Mouse (Mus musculus) kidney, adult 18-20 months (tissue): ENCODE data around the gene Smim23.

Experiments used
- DNase-seq: peaks from one replicate; pipeline ENCODE4 v3.0.0; 2021

Gene Smim23

DNA sequence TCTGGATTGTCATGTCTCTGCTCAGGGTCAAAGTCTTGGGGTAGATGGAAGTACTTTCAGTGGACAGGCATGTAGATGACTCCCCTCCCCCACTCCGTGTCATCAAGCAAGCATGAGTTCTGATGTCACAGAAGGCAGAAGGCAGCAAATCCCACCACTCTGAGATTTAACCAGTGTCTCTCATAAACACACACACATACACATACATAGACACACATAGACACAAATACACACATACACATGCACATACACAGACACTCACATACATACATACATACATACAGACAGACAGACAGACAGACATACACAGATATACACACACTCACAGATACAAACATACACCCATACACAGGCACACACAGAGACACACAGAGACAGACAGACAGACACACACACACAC lies at the start of gene Smim23:
Gene Smim23 (minus strand): TSS at position 101 of the 400 bp plus-strand sequence.
- no peak for DNase-seq

DNA sequence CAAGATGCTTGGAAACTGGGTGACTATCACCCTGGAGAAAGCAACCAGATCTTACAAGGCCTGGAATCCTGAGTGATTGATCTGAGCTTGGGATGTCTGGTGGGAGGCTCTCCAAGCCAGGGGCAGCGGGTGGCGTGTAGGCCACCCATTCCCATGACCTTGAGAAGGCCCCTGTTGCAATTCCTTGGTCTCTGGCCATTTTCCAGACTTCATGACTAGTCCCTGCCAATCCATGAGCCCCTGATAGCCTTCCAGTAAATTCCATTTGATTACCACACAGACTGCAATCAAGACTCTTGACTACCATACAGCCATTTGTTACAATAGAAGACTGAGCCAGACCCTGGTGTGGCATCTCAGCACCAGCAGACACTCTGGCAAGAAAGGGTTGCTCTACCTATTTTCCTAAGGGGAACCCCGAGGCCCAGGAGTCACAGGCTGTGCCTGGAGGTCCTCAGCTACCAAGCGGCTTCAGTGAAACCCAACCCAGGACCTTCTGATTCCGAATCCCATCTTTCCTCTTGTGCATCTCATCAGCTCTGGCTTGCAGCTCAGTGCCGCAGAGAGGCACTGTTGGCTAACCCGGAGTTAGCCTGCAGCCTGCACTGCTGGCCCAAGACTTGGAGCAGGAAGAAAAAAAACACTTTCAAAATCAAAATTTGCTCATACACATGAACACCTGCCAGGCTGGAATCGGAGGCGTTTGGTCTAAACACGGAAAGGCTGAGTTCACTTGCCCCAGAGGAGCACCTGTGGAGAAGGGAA lies 44.4 kb upstream of the Smim23 start:
- no peak for DNase-seq

DNA sequence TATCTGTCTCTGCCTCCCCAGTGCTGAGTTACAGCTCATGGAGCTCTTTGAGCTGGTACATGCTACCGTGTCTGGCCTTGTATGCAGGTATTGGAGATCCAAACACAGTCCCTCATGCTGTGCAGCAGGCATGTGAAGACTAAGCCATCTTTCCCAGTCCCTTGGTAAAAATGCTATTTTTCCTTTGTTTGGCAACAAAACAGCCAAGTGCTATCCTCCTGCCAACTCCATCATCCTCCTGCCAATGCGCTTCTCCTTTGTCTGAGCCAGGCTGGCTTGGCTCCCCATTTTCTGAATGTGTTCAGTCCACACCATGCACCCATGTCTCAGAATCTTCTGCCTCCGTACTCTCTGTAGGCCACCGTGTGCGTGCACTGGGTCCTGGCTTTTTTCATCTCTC lies 40.2 kb upstream of the Smim23 start:
- DNase-seq: no peak

DNA sequence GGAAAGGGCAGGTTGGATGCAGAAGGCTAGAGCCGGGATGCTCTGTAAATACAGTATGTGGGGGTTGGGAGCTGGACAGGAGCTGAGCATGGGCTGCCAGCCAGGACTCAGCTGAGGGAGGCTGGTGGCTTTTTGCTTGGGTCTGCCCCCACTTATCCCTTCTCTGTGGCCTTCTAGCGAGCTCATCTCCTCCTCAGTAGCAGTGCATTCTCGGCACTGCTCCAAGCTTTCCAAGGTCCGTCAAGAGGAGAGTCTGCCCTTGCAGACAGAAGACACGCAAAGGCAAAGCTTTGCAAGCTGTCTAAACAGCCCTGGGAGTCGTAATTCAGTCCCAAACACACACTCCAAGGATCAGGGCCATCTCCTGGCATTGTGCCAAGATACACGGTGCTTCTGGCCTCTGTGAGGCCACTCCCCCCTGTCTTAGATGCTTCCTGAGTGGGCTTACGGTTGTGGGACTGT lies 33.0 kb upstream of the Smim23 start:
- DNase-seq: no peak

DNA sequence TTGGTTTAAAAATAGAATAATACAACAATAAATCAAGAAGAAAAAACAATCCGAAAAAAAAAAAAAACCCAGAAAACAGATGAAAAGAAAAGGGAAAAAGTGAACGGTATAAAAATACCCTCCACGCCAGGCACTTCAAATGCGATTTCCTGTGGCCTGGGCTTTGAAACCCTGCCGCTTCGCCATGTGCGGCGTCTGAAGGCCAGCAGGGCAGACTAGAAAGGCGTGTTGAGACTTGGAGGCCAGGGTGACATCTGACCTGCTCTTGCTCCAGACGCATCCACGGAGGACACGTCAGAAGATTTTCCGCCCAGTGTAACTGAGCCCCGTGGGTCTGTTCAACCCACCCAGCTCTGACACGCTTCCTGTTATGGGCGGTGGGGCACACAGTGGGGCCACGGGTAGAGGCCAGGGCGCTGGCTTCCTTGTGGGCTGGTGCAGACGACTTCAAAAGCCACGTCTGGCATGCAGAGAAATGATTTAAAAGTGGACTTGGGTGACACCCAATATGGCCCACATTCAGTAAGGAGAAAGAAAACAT lies 22.3 kb upstream of the Smim23 start:
- DNase-seq: no peak

DNA sequence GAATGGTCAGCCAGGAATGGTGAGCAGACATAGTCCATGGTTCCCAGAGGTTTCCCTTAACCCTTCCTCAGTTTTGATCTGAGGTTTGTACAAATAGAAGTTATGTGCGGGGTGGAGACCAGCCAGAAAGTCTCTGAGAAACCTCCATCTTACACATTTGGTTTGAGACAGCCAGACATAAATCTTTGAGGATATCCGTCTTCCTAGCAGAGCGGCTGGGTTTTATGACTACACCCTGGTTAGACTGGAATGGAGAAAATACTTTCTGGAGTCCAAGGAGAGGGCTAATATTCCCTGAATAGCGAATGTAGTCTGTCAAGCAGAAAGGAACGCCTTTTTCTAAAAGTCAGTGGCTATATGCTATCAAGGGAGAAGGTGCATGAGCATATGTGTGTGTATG lies 16.8 kb upstream of the Smim23 start:
- no peak for DNase-seq

DNA sequence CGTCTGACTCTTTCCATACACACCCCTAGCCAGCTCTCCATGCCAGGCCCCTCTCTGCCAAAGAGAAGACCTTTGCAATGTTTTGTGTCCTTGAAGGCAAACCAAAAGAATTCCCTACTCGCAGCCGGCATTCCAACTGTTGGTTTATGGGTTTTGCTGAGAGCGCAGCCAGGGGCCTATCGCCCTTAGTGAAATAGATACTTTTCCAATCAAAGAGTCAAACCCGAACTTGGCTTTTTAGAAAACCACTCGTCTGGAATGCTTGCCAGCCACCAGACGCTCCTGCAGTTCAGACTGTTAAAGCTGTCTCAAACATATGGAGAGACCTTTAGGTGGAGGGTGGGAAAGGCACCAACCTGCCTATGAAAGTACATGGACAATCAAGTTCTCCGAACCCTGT lies 15.9 kb upstream of the Smim23 start:
- no peak for DNase-seq

DNA sequence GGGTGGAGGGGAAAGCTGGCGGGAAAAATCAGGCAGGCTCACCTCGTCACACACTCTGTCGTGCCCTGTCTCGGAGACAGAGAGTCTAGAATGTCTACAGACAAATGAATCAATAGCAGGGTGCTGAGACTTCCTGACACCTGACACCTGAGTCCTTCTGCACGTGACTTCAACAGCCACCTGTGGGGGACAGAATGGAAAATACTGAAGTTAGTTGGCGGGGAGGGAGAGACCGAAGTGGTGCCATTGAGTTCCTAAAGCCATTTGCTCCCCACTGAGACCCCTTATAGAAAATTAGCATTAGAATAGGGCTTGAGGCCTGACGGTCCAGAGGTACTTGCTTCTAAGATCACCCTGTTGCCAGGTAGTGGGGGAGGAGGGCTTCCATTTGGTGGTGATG lies 10.6 kb upstream of the Smim23 start:
- no peak for DNase-seq

DNA sequence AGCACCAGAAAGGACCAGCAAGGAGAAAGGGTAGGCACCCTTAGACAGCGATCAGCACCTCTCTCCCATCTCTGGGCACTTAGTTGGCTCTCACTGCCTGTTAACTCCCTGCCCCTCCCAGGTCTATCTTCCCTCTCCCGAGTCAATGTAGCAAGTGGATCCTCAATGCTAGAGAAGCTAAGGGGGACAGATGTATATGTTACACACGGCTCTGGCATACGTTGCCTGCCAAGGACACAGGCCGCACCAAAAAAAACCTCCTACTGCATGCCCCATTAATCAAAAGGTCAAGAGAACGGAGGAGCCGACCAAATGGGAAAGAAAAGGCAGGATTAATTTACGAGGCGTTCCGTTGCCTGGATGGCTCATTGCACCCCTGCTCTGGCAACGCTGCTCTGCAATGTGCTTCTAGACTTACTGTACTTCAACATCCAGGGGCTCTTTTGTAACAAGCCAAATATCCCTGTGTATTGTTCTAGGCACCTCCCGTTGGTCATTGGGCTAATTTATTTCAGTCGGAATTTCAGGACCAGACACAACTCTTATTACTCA lies 10.0 kb upstream of the Smim23 start:
- no peak for DNase-seq

DNA sequence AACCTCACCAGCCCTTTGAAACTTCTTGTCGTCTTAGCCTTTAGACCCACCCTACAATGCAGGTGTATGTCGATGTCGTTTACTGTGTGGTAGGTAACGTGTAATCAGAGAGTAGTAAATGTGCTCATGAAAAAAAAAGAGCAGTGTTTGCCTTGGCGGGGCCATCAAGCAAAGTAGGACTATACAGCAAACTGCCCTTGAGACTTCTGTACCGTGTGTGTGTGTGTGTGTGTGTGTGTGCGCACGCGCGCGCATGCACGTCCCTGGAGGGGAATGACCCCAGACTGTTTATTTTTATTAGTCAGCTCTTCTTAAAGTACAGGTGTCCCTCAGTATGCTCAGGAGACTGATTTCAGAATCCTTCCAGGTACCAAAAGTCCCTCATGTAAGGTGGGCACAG lies 6.8 kb downstream of the Smim23 start:
- DNase-seq: no peak

DNA sequence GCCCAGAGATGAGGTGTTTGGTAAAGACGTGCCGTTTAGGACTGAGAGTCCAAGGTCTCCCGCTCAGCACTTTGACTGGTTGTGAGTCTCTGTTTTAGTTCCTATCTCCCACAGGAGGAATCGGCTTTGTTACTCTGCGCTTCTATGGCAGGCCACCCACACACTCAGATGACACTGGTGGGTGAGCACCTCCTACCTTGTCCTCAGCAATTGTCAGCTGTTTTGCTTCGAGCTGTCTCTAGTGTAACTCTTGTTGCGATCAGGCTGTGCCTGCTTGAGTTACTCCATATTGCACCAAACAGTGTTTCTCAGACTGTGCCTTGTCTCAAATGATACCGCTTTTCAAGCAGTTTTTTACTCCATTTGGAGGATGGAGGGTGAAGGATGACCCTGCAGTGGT lies 10.1 kb downstream of the Smim23 start:
- no peak for DNase-seq

DNA sequence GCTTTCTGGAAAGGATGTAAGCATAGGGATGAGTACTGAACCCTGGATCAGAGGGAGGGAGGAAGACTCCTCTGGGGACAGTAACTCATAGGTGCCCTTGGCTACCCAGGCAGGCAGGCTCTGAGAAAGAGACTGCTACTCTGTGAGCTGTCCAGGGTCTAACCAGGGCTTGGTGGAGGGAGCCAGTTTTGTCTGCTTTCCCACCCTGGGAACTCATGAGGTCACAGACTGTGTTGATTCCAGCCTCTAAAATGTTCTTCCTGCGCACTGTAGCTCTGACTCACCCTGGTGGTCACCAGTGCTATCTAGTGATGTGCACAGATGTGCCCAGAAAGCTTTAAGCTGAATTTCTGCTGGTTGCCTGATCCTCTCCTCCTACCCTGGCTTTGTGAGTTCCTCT lies 15.3 kb downstream of the Smim23 start:
- DNase-seq: no peak

DNA sequence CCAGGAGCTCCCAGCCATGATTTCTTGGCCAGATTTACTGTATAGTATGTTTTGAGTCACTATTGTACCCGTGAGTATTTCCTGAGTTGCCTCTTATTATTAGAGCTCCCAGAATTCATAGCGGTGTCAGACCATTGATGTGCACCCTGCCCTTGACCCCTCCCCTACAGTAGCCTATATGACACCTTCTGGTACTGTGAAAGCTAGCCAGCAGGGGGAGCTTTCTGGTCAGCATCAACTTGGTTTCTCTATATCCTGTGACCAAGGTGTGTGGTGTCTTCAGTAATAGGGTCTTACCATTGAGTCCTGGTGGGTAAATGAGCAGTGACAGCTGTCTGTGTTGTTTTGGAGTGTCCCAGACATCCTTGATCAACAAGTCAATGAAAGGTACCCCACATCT lies 18.4 kb downstream of the Smim23 start:
- peak; percentile 38 for DNase-seq

DNA sequence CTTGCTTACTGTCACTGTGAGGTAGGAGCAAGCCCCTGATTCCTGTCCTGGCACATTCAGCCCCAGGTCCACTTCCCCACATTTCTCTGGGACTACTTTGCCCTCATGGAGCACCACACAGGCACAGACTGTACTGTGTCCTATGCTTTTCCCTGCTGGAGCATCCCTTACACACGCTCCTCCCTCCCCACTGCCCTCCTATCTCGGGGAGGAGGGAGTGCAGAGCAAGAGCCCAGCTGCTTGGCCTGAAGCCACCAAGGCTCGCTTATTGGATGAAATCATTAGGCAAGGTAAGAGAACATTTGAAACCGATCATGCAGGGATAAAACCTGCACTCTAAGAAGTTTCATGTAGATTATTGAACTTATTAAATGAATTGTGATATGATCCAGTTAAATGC lies 20.7 kb downstream of the Smim23 start:
- no peak for DNase-seq

DNA sequence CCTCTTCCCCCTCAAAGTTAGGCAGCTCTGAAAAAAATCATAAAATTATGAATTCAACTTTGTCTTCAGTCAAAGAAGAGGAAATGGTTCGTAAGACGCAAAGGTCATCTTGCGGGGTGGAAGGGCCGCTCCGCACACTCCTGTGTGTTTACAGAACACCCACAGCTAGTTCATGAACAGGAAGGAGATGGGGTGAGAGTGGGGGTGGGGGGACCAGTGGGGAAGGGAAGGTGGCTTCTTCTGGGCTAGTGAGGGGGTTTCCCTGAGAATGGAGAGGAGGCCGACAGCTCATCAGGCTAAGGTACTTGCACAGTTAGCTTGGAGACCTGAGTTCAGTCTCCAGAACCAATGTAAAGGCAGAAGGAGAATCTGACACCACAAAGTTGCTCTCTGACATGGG lies 22.7 kb downstream of the Smim23 start:
- DNase-seq: no peak

DNA sequence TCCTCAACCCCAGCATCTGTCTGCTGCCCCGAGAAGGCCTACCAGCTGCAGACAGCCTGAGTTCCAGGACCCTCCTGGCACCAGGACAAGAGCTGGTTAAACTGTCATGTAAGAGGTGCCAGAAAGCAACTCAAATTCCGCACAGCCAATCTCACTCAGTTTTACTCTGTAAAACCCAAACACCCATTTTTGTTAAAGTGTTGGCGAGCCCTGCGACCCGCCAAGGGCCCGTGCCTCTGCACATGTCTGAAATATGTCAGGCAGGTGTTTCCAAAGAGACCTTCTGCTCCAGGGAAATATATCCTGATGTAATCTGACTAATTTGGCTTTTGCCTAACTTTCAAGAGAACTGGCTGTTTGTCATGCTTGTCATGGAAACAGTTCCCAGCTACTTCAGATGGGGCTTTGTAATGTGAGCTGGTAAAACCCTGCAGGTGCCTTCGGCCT lies 23.5 kb downstream of the Smim23 start:
- no peak for DNase-seq

DNA sequence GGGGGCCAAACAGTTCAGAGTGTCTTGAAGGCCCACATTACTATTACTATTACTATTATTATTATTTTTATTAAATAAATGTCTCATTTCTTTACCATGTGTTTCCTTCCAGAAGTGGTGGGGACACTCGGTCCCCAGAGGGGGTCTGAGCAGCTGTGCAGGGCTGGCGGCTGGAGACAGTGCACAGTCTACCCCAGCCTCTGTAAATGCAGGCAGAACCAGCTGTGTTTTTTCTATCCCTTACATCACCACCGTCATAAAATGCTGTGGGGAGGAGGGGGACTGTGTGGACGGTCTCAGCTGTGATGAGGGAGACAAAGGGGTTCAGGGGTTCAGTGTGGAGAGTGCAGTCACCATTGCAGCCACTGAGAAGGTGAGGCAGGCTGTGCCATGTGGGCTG lies 26.0 kb downstream of the Smim23 start:
- no peak for DNase-seq

DNA sequence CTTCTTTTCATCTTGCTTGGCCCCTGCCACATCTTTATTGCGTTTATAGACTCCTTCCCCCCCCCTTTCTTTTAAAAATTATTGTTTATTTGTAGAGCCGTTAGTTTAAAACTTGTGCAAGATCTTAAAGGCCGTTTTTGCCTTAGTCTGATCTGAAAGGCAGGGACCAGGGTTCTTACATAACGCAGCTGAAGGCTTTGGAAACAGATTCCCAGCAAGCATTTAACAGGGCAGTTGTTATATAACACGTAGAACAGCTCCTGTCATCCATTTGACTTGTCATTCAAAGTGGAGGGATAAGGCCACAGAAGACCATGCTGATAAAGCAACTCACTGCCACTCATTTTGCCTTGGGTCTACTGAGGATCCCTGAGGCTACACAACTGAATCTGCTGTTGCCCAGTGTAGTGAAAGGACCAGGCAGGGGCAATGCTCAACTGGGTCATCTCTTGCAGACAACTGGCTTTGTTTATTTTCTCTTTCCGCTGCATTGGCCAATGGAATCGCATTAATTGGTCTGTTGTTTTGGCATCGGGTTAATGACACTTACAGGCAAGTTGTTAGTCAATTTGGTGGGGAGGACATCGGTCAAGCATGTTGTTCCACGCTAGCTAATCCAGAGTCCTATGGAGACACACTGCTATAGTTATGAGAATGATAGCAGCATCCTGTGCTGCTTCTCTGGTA lies 29.5 kb downstream of the Smim23 start:
- DNase-seq: no peak

DNA sequence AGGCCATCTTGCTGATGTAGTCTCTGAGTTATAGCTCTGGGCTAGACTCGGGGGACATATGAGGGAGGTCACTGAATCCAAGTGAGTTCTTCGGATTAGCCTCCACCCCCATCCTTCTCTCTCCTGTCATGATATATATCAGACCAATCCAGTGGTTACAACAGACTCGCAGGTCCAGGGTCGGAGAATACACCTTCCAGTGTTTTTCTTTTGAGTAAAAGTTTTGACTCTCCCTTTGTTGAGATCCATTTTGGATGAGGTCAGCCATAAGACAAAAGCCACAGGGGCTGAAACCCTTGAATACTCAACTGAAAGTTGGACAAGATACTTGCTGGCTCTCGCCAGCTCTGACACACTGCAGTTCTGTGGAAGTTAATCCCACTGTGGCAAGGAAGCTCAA lies 38.2 kb downstream of the Smim23 start:
- DNase-seq: no peak

DNA sequence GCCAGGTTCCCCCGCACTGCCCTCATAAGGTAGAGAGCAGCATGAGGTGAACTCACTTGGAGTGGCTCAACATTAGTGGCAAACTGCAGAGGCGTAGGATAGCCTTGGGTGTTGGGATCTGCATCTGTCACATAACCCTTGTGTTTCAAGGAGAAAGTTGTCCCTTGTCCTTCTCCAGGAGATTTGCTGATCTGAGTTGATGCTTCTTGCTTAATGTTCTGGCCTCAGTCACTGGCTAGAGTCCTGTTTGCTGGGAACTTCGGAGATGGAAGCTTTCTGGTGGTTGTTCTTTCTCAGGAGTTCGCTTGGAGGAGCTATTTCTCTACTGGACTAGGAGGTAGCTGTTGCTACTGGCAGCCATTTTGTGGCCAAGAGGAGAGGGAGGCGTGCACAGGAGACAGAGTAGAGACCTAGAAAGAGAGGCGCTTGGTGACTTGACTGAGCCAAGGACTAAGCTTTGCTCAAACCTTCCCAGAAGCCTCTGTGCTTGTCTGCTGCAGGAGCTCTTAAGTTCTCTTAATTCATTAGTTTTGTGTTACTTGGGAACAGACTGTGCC lies 38.7 kb downstream of the Smim23 start:
- DNase-seq: no peak

DNA sequence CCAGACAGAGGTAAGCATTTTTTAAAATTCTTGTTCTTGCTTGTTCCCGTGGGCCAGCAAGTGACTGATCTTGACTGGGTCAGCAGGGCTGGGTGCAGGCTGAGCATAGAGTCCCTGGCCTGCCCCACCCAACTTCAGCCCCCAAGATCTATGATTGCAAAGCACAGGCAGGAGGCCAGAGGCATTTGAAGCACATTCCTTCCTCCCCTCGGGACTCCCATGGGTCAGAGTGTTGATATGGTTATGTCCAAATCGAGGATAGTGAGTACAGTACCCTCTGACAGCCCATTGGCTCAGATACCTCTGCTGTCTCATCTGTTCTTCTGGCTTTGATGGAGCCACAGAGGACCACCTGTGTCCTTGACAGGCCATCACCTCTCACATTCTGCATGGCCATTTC lies 41.7 kb downstream of the Smim23 start:
- no peak for DNase-seq

DNA sequence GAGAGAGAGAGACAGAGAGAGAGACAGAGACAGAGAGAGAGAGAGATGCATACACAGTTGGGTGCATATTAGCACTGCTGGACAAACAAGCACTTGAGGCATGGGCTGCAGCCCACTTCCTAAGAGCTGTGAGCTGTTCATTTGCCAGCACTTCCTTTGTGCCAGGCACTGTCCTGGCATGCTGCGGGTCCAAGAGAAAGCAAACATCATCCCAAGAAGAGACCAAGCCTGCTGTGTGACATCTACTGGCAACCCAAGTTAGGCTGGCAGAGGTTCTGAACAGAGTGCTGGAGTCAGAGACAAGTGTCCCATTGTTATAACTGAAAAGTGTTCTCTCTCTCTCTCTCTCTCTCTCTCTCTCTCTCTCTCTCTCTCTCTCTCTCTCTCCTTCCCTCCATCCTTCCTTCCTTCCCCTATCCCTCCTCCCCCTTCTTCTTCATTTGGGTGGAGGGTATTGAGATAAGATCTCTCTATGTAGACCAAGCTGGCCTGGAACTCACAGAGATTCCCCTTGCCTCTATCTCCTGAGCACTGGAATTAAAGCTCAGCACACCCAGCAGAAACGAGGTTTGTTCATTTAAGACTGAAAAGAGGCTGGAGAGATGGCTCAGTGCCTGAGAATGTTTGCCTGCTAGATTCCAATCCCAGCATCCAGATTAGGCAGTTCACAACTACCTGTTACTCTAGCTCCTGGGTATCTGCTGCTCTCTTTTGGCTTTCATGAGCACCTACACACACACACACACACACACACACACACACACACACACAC lies 42.6 kb downstream of the Smim23 start:
- DNase-seq: no peak
